Mouse (Mus musculus): Measurements from ENCODE around the gene Eif2b5. TPM values are rescaled to one million over a fixed set of nuclear protein-coding genes. Genes with fewer than 3 reads are reported as not detected.

The Eif2b5 gene
- polyA plus RNA-seq, 1 experiment from 2014 or later, result 83.3 TPM

DNA sequence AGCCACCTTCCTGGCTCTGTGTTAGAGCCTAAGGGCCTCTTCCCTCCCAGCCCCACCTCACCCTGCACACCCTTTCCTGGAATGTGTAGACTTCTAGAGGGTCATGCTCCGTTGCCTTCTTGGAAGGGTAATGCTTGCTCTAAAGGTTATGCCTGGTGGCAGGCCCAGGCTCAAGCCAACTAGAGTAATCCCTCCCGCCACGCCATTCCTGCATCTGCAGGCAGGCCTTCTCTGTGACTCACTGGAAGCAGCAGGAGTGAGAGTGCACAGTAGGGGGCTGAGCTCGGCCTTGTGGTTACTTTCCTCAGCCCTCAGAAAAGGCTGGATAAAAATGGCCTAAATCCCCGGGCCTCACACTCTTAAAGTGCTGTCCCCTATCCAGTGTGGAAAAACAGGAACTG, 38.5 kb downstream of the Eif2b5 start:
- Histone ChIP-seq H3K4me3 (ENCODE audit: low read depth, low read length) (peak overlapping the region; percentile 78), H3K27ac (ENCODE audit: low read depth, low read length) (no peak overlapping the region), H3K4me2 (peak overlapping the region; percentile 91), H3K4me1 (ENCODE audit: control insufficient read depth, insufficient read depth, low read length) (peaks cover 25% of the 10 kb centered on the region), H3K9ac (ENCODE audit: low read depth, low read length) (peak overlapping the region; percentile 59), H3K27me3 (ENCODE audit: control insufficient read depth, insufficient read depth, low read length) (no peaks in the 10 kb centered on the region), H3K36me3 (ENCODE audit: control insufficient read depth, insufficient read depth, low read length) (peaks cover 31% of the 10 kb centered on the region), H3K9me3 (replicated peaks; ENCODE audit: control insufficient read depth, low read length) (no peaks in the 10 kb centered on the region)
- ATAC-seq (replicated peaks; ENCODE audit: insufficient number of reproducible peaks, low FRiP score, low TSS enrichment), result no peak
- 16% methylated on average over 5 of the region's 5 CpGs for WGBS (ENCODE audit: insufficient replicate concordance)

DNA sequence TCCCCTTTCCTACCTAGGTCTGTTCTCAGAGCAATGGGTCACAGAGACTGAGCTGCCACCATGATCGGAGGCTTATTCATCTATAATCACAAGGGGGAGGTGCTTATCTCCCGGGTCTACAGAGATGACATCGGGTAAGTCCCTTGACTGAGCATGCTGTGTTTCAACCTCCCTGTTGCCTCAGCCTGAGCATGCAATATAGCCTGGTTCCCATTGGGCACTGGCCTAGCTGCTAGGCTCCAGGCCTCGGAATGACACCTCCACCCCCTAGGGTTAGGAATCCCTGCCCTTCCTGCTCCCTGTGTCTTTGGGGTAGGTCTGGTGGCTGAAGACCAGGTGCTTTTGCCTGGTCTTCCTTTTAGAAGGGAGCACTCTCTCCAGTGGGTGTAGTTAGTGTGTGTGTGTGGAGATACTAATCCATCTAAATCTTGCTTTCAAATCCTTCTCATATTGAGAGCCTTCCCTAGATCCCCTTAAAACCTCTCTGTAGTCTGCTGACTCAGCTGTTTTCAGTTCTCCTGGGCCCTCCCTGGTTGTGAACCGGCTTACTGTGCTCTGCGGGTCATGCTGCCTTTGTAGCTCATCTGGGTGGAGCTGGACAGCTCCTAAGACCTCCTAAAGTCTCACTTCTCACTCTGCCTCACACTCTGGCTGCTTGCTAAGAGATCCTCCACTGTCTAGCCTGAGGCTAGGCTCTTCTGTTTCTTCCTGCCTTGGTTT, 39.1 kb downstream of the Eif2b5 start:
- Histone ChIP-seq H3K4me1 (ENCODE audit: control insufficient read depth, insufficient read depth, low read length) (peaks cover 25% of the 10 kb centered on the region), H3K4me2 (peak overlapping the region; percentile 91), H3K27ac (ENCODE audit: low read depth, low read length) (no peak overlapping the region), H3K36me3 (ENCODE audit: control insufficient read depth, insufficient read depth, low read length) (peaks cover 36% of the 10 kb centered on the region), H3K9me3 (replicated peaks; ENCODE audit: control insufficient read depth, low read length) (no peaks in the 10 kb centered on the region), H3K27me3 (ENCODE audit: control insufficient read depth, insufficient read depth, low read length) (no peaks in the 10 kb centered on the region), H3K4me3 (ENCODE audit: low read depth, low read length) (peak overlapping the region; percentile 78), H3K9ac (ENCODE audit: low read depth, low read length) (peak overlapping the region; percentile 59)
- 39% methylated on average over 6 of the region's 6 CpGs for WGBS (ENCODE audit: insufficient replicate concordance)
- no peak for ATAC-seq (replicated peaks; ENCODE audit: insufficient number of reproducible peaks, low FRiP score, low TSS enrichment)

DNA sequence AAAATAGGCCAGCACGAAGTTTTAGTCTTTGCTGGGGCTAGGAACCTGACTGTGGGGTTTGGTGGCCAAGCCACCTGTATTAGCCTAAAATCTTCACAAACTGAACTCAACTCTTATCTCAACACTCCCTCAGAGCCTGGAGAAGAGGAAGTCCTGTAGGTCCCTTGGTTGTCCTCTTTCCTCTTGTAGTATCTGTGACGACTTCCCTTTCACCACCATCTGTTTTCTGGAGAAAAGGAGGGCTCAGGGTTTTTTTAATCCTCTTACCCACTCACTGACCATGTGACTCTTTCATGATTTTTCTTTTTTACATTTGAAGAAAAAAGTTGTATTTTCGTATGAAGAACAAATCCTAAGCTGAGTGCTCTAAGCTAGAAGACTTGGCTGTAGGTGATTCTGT, 41.0 kb downstream of the Eif2b5 start:
- H3K4me3 ChIP-seq (ENCODE audit: low read depth, low read length), result no peak overlapping the region
- H3K4me1 ChIP-seq (ENCODE audit: control insufficient read depth, insufficient read depth, low read length), result peaks cover 25% of the 10 kb centered on the region
- no peak for ATAC-seq (replicated peaks; ENCODE audit: insufficient number of reproducible peaks, low FRiP score, low TSS enrichment)
- peaks cover 45% of the 10 kb centered on the region for H3K36me3 ChIP-seq (ENCODE audit: control insufficient read depth, insufficient read depth, low read length)
- no peaks in the 10 kb centered on the region for H3K9me3 ChIP-seq (replicated peaks; ENCODE audit: control insufficient read depth, low read length)
- no peak overlapping the region for H3K27ac ChIP-seq (ENCODE audit: low read depth, low read length)
- WGBS (ENCODE audit: insufficient replicate concordance), result 62% methylated on average over 3 of the region's 3 CpGs
- H3K9ac ChIP-seq (ENCODE audit: low read depth, low read length), result no peak overlapping the region
- H3K27me3 ChIP-seq (ENCODE audit: control insufficient read depth, insufficient read depth, low read length), result no peaks in the 10 kb centered on the region
- no peak overlapping the region for H3K4me2 ChIP-seq

DNA sequence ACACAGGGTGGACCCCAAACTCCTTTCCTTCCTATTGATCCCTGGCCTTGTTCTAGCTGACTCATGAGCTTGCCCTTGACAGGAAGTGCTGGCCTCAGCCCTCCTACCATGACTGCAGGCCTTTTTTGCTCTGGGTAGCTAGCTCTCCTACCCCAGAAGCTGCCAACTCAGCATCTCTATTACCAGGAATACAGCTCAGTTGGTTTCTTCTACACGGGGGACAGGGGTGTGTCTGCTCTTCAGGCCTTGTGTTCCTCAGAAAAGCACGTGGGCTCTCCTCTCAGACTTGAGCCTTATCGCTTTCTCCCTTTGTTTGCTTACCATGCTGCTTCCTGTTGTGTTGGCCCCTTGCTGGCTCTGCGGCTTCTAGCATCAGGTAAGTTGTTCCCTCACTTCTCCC, 41.8 kb downstream of the Eif2b5 start:
- peaks cover 25% of the 10 kb centered on the region for H3K4me1 ChIP-seq (ENCODE audit: control insufficient read depth, insufficient read depth, low read length)
- no peak for ATAC-seq (replicated peaks; ENCODE audit: insufficient number of reproducible peaks, low FRiP score, low TSS enrichment)
- H3K36me3 ChIP-seq (ENCODE audit: control insufficient read depth, insufficient read depth, low read length), result peaks cover 47% of the 10 kb centered on the region
- no peaks in the 10 kb centered on the region for H3K9me3 ChIP-seq (replicated peaks; ENCODE audit: control insufficient read depth, low read length)
- no peak overlapping the region for H3K4me2 ChIP-seq
- H3K27me3 ChIP-seq (ENCODE audit: control insufficient read depth, insufficient read depth, low read length), result no peaks in the 10 kb centered on the region
- 65% methylated on average over 4 of the region's 4 CpGs for WGBS (ENCODE audit: insufficient replicate concordance)
- no peak overlapping the region for H3K4me3 ChIP-seq (ENCODE audit: low read depth, low read length)
- no peak overlapping the region for H3K27ac ChIP-seq (ENCODE audit: low read depth, low read length)
- no peak overlapping the region for H3K9ac ChIP-seq (ENCODE audit: low read depth, low read length)

DNA sequence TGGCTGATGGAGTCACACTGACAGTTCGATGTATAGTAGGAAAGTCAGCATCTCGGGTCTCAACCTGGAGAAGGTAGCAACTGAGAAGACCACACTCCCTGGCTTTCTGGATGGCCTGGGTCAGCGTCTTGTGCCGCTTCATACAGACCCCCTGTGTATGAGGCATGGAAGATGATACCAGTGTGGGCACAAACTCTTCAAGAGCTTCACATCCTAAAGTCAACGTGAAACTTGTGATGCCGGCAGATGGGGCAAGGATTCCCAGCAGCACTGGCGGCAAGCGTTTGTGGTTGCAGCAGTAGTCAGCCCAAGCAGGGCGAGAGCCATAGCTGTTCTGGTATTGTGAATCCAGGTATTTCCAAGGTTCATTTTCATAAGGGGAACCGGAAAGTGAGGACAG, 47.1 kb downstream of the Eif2b5 start:
- peaks cover 35% of the 10 kb centered on the region for H3K36me3 ChIP-seq (ENCODE audit: control insufficient read depth, insufficient read depth, low read length)
- H3K9me3 ChIP-seq (replicated peaks; ENCODE audit: control insufficient read depth, low read length), result no peaks in the 10 kb centered on the region
- no peak overlapping the region for H3K27ac ChIP-seq (ENCODE audit: low read depth, low read length)
- H3K9ac ChIP-seq (ENCODE audit: low read depth, low read length), result no peak overlapping the region
- peaks cover 15% of the 10 kb centered on the region for H3K4me1 ChIP-seq (ENCODE audit: control insufficient read depth, insufficient read depth, low read length)
- no peak for ATAC-seq (replicated peaks; ENCODE audit: insufficient number of reproducible peaks, low FRiP score, low TSS enrichment)
- no peak overlapping the region for H3K4me2 ChIP-seq
- H3K27me3 ChIP-seq (ENCODE audit: control insufficient read depth, insufficient read depth, low read length), result no peaks in the 10 kb centered on the region
- H3K4me3 ChIP-seq (ENCODE audit: low read depth, low read length), result no peak overlapping the region
- 87% methylated on average over 10 of the region's 10 CpGs for WGBS (ENCODE audit: insufficient replicate concordance)

DNA sequence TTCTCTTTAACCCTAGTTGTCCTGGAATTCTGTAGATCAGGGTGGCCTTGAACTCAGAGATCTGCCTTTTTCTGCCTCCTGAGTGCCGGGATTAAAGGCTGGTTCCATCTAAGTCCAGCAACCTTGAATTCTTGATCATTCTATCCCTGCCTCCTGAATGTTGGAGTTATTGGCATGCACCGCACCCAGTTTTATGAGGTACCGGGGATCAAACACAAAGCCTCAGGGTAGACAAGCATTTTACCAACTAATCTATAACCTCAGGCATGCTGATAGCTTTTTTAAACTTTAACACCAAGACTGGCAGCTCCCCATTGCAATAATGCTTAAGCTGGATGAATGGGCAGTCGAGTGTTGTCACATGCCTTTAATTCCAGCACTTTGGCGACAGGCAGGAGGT, 48.8 kb downstream of the Eif2b5 start:
- ATAC-seq (replicated peaks; ENCODE audit: insufficient number of reproducible peaks, low FRiP score, low TSS enrichment), result no peak
- WGBS (ENCODE audit: insufficient replicate concordance), result 53% methylated on average over 5 of the region's 5 CpGs
- Histone ChIP-seq H3K9me3 (replicated peaks; ENCODE audit: control insufficient read depth, low read length) (no peaks in the 10 kb centered on the region), H3K9ac (ENCODE audit: low read depth, low read length) (peak overlapping the region; percentile 77; the same call in 1 of the 2 replicates), H3K4me1 (ENCODE audit: control insufficient read depth, insufficient read depth, low read length) (peaks cover 15% of the 10 kb centered on the region), H3K4me3 (ENCODE audit: low read depth, low read length) (peak overlapping the region; percentile 86), H3K4me2 (peak overlapping the region; percentile 72), H3K27me3 (ENCODE audit: control insufficient read depth, insufficient read depth, low read length) (no peaks in the 10 kb centered on the region), H3K36me3 (ENCODE audit: control insufficient read depth, insufficient read depth, low read length) (peaks cover 37% of the 10 kb centered on the region), H3K27ac (ENCODE audit: low read depth, low read length) (0 out of 2 replicates have a peak overlapping the region, but pooled peaks have one; percentile 7)

DNA sequence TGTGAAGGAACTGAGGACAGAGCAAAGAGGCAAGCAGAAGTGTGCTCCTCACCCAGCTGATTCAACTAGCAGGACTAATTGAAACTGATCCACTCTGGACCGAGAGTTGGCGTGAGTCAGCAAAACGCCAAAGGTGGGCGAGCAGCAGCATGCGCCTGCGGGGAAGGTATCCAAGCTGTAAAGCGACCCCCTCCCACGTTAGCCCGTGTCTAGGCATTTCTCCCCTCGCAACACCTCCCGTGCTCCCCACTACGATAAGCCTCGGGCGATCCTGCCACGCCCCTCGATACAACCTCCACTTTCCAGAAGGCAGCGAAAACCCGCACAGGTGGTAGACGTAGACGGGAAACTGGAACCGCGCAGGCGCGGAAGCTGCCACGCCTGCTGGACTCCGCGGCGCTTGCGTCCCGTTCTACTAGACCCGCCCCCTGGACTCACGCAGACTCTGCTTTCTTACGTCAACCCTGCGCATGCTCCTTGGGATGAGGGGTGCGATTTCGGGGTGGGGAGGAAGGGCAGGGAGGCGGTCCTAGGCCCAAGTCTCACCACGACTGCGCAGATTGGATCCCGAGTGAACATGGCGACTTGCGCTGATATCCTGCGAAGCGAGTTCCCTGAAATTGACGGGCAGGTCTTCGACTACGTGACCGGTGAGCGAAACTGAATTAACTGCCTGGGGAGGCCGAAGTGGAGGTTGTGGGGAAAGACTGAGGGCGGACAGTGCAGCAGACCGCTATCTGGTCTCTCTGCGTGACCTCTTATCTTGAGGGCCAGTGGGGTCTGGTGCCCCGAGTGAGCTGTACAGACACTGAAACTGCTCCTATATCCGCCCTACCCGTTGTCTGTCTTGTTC, 49.7 kb downstream of the Eif2b5 start, which contains the start of gene Abcf3:
Gene Abcf3, plus strand, starts transcription at position 482 of the 853 bp plus-strand sequence.
- ATAC-seq (replicated peaks; ENCODE audit: insufficient number of reproducible peaks, low FRiP score, low TSS enrichment), result peak; percentile 99
- H3K9me3 ChIP-seq (replicated peaks; ENCODE audit: control insufficient read depth, low read length), result no peaks in the 10 kb centered on the region
- peak within 1 kb of the TSS; percentile 76 for H3K27ac ChIP-seq (ENCODE audit: low read depth, low read length)
- H3K4me2 ChIP-seq, result peak within 1 kb of the TSS; percentile 91
- H3K4me1 ChIP-seq (ENCODE audit: control insufficient read depth, insufficient read depth, low read length), result peaks cover 15% of the 10 kb centered on the region
- H3K27me3 ChIP-seq (ENCODE audit: control insufficient read depth, insufficient read depth, low read length), result no peaks in the 10 kb centered on the region
- H3K36me3 ChIP-seq (ENCODE audit: control insufficient read depth, insufficient read depth, low read length), result peaks cover 35% of the 10 kb centered on the region
- peak within 1 kb of the TSS; percentile 86 for H3K4me3 ChIP-seq (ENCODE audit: low read depth, low read length)
- H3K9ac ChIP-seq (ENCODE audit: low read depth, low read length), result peak within 1 kb of the TSS; percentile 87
- under 1% methylated on average over 56 of the region's 56 CpGs for WGBS (ENCODE audit: insufficient replicate concordance)

DNA sequence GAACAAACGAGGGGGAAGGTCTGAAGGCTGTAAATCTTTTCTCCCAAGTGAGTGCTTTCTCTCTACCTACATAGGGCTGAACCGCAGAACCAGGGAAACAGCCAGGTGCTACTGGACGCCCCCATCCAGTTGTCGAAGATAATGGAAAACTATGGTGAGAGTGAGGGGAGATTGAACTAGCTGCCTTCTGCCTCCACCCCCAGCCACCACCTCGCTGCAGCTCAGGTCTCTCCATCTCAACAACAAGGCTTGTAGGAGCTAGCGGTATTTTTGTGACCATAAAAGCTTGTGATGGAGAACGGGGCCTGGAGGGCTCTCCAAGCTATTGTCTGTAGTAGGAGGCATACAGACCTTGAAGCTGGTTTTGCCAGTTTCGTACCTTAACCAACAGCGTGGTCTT, 50.5 kb downstream of the Eif2b5 start:
- peaks cover 33% of the 10 kb centered on the region for H3K36me3 ChIP-seq (ENCODE audit: control insufficient read depth, insufficient read depth, low read length)
- H3K4me3 ChIP-seq (ENCODE audit: low read depth, low read length), result peak overlapping the region; percentile 86
- H3K9ac ChIP-seq (ENCODE audit: low read depth, low read length), result peak overlapping the region; percentile 87
- 48% methylated on average over 9 of the region's 9 CpGs for WGBS (ENCODE audit: insufficient replicate concordance)
- H3K9me3 ChIP-seq (replicated peaks; ENCODE audit: control insufficient read depth, low read length), result no peaks in the 10 kb centered on the region
- H3K4me1 ChIP-seq (ENCODE audit: control insufficient read depth, insufficient read depth, low read length), result peaks cover 15% of the 10 kb centered on the region
- H3K27ac ChIP-seq (ENCODE audit: low read depth, low read length), result no peak overlapping the region
- H3K4me2 ChIP-seq, result peak overlapping the region; percentile 91
- ATAC-seq (replicated peaks; ENCODE audit: insufficient number of reproducible peaks, low FRiP score, low TSS enrichment), result no peak
- no peaks in the 10 kb centered on the region for H3K27me3 ChIP-seq (ENCODE audit: control insufficient read depth, insufficient read depth, low read length)

All from heart, embryonic 11.5 days (tissue).